Mouse (Mus musculus) large intestine, adult 2 months (tissue): ENCODE results near the gene Il17re. TPM values are rescaled to one million over a fixed set of nuclear protein-coding genes. Genes with fewer than 3 reads are reported as not detected.
A peak's percentile ranks its signal among the peaks of the same experiment; 100 is the strongest.

Experiments used
- DNase-seq: peaks from one replicate; pipeline ENCODE4 v3.0.0-alpha.2; 2012; ENCODE audit warnings: low read depth, low spot score
- WGBS: fragments of 180-500 bp; shearing (Covaris S2); methylation state at CpG from one replicate; pipeline ENCODE4 v1.1.7; 2018; 5-methylcytosine and 5-hydroxymethylcytosine counted together
- polyA plus RNA-seq: library from polyadenylated mRNA; depleted of rRNA; stranded (reverse); fragments of >200 nt; gene quantifications from 2 replicates; pipeline ENCODE4 v1.2.3, GENCODE M21; 2012

The Il17re gene
- polyA plus RNA-seq, 1 experiment: 7.5 TPM

GRCm38 (mm10) chr6:113442087-113442441 is 16.2 kb upstream of the Il17re start:
- 35% methylated on average over 9 of the region's 9 CpGs for WGBS
- no peak for DNase-seq

DNA sequence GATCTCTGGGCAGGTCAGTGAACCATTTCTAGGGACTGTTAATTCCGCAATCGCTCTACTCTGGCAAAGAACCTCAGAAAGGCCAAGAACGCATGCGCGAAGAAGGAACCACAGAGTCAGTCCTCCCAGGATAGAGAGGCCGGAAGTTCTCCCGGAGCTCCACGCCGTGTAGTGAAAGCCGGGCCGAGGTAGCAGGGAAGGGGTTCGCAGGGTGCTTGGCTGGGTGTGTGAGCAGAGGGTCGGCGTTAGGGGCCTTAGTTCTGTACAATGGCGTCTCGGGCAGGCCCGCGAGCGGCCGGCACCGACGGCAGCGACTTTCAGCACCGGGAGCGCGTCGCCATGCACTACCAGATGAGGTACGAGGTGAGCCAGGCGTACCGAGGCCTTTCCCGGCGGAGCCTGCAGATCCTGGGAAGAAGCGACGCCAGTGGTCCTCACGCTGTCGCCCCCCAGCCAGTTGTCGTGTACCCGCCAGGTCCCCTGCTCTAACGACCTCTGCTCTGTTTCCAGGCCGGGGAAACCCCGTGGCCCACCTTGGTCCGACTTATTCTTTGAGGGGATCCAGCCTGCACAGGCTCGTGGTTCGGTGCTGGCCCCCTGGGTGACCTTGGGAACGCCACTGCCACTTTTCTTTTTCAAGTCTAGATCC is 15.7 kb upstream of the Il17re start, which contains the start of gene Jagn1:
Gene Jagn1, plus strand, starts transcription at position 128 of the 649 bp plus-strand sequence.
- DNase-seq: peak; percentile 97
- WGBS: under 1% methylated on average over 45 of the region's 45 CpGs

- 42% methylated on average over 12 of the region's 12 CpGs for WGBS
- DNase-seq: no peak
These were observed 15.2 kb upstream of the Il17re start for GRCm38 (mm10) chr6:113443091-113443490.

- DNase-seq: no peak
- WGBS: 31% methylated on average over 8 of the region's 8 CpGs
These were observed 13.9 kb upstream of the Il17re start for GRCm38 (mm10) chr6:113444207-113444965.

GRCm38 (mm10) chr6:113447639-113448038 is 10.6 kb upstream of the Il17re start:
- DNase-seq: no peak
- 96% methylated on average over 4 of the region's 4 CpGs for WGBS

DNA sequence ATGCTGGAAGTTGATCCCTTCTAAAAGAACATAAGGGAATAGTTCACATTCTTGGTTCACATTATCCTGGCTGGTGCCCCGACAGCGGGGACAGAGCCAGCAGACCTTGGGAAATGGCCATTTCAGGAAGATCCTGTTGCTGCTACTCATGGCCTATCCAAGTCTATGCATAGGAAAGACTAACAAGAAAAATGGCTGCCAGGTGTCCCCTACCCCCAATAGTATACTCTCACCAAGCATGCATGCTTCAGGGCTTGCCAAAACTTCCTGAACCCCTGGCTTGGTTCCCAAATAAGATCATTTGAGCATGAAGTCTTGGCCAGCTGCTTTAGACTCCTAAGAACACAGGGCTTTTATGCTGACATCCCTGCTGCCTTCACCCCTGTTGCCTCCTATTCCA is 6.4 kb upstream of the Il17re start:
- DNase-seq: no peak
- 64% methylated on average over 2 of the region's 2 CpGs for WGBS

DNA sequence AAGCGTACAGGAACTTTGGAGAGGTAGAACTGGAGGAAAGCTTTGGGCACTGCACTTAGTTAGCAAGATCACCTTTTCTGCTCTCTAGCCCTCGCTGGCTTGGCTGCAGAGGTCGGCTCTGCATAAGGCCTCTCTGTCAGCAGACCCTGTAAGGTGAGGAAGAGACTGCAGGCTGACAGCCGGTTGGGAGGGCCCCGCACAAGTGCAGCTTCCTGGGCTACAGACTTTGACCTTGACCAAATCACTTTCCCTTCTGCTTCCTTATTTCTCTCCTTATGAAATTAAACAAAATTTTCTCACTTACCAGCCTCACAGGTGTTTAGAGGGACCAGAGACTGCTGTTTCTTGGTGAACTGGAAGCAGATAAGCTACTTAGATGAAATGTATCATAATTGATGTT is 3.3 kb upstream of the Il17re start:
- DNase-seq: no peak
- 30% methylated on average over 5 of the region's 5 CpGs for WGBS

GRCm38 (mm10) chr6:113458635-113459034 is 351 bp downstream of the Il17re start:
- 23% methylated on average over 10 of the region's 10 CpGs for WGBS
- DNase-seq: peak; percentile 92

GRCm38 (mm10) chr6:113464040-113464439 is 5.8 kb downstream of the Il17re start:
- WGBS: 67% methylated on average over 7 of the region's 7 CpGs
- no peak for DNase-seq

GRCm38 (mm10) chr6:113465602-113466001 is 7.3 kb downstream of the Il17re start:
- 73% methylated on average over 5 of the region's 5 CpGs for WGBS
- no peak for DNase-seq

DNA sequence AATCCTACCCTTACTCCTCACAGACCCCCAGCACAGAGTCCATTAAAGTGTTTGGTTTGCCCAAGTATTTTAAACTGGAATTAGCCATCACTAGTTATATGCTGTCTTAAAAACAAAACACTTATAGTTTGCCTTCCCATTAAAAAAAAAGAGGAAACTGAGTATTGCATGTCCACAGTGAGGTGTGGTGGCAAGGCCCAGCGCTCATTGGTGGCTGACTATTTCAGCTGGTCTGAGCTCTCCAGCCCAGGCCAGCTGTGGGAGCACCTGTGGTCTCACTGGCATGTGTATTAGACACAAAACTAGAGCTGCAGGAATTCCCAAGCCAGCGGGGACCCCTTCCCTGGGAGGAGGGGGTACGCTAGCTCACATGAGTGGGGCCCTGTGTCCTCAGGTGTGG is 10.2 kb downstream of the Il17re start:
- DNase-seq: no peak
- 70% methylated on average over 3 of the region's 3 CpGs for WGBS

DNA sequence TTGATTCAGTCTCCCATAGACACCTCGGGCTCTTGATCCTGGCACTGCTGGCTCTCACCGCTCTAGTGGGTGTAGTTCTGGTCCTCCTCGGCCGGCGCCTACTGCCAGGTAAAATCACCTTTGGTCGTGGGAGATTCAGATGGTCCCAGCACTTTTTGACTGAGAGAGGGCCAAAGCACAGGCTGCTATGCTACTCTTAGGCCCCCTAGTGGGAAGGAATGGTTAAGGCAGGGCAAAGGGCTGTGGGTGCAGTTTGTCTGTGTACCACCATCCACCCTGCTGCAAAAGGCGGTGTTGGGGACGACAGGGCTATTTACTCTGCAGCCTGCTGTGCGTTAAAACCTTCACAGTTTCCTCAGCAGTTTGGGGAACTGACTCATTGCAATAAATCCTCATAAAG is 10.7 kb downstream of the Il17re start:
- WGBS: 6% methylated on average over 9 of the region's 9 CpGs

DNA sequence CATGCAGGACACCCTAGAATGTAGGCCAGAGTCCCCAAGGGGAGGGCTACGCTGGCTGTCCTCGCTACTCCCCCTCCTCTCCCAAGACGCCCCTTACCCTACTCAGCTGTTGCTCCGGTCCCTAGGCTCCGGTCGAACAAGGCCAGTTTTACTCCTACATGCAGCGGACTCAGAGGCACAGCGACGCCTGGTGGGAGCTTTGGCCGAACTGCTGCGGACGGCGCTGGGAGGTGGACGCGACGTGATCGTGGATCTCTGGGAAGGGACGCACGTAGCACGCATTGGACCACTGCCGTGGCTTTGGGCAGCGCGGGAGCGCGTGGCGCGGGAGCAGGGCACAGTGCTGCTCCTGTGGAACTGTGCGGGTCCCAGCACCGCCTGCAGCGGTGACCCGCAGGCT is 11.1 kb downstream of the Il17re start:
- WGBS: 2% methylated on average over 31 of the region's 31 CpGs
- no peak for DNase-seq

More for the DNA sequence above, 10.7 kb downstream of the Il17re start:
- no peak for DNase-seq

GRCm38 (mm10) chr6:113471297-113471936 is 13.1 kb downstream of the Il17re start, which contains the start of gene Il17rc:
Gene Il17rc, plus strand, starts transcription at chr6:113471427.
- WGBS: 12% methylated on average over 12 of the region's 12 CpGs
- DNase-seq: no peak

- DNase-seq: no peak
- 40% methylated on average over 10 of the region's 10 CpGs for WGBS
These were observed 13.8 kb downstream of the Il17re start for GRCm38 (mm10) chr6:113472061-113472460.

- WGBS: 35% methylated on average over 2 of the region's 2 CpGs
- DNase-seq: no peak
These were observed 15.0 kb downstream of the Il17re start for GRCm38 (mm10) chr6:113473246-113473645.

- 79% methylated on average over 6 of the region's 6 CpGs for WGBS
- no peak for DNase-seq
These were observed 15.4 kb downstream of the Il17re start for GRCm38 (mm10) chr6:113473715-113474114.

GRCm38 (mm10) chr6:113477353-113477752 is 19.1 kb downstream of the Il17re start:
- 46% methylated on average over 7 of the region's 7 CpGs for WGBS

DNA sequence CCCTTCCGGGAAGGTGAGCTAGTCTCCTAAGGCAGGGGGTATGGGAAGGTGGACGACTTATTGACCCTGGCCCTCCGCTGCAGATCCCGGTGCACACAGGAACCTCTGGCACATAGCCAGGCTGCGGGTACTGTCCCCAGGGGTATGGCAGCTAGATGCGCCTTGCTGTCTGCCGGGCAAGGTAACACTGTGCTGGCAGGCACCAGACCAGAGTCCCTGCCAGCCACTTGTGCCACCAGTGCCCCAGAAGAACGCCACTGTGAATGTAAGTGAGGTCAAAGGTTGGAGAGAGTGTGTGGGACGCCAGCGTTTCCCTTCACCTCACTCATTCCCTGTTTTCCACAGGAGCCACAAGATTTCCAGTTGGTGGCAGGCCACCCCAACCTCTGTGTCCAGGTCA is 20.6 kb downstream of the Il17re start:
- DNase-seq: no peak
- 87% methylated on average over 10 of the region's 10 CpGs for WGBS

More at GRCm38 (mm10) chr6:113477353-113477752, 19.1 kb downstream of the Il17re start:
- no peak for DNase-seq

DNA sequence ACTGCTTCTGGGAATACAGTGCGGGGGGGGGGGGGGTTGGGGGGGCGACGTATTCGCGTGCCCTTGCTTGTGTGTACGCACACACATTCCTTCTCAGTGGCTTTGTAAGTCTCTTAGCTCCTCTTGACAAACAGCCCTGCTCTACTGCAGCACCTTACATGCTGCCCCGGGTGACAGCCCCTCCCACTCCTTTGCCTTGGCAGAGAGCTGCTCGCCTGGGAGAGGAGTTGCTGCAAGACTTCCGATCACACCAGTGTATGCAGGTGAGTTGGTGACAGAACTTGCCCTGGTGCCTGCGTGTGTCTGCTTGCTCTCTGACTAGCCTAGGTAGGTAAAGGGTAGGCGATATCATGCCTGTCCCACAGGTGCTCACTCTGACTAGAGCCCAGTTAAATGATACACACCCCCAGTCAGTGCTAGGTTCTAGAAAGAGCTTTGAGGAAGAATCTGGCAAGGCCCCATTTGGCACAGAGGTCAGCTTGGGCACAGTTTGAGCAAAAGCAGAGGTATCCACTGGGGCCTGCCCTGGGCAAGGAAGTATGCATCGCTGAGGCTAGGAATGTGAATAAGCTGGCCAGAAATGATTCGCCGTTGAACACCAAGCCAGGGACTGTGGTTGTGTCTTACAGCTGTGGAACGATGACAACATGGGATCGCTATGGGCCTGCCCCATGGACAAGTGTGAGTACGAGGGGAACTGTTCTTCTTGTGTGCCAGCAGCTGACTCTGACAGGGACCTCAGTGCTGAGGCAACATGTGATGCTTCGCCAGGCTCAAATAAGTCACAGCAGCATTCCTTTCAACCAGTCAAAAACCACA is 22.5 kb downstream of the Il17re start:
- DNase-seq: no peak
- WGBS: 67% methylated on average over 18 of the region's 18 CpGs
